Mouse (Mus musculus) MEL (cell line): ENCODE data around the gene Bptf.

Experiments
- CTCF ChIP-seq, 3 experiments: IDR thresholded peaks in 2 of 3; conservative IDR thresholded peaks in 1 of 3; 2 replicates each; pipeline ENCODE4 v1.5.1; 2011 to 2012; ENCODE audit warnings: low read length in 3 of 3, low read depth in 2 of 3, mild to moderate bottlenecking in 2 of 3, improper control_type of control experiment in 1 of 3, inconsistent platforms in 1 of 3, mixed read lengths in 1 of 3, moderate library complexity in 1 of 3; ENCODE audit not compliant: control insufficient read depth in 1 of 3, insufficient read depth in 1 of 3, poor library complexity in 1 of 3, severe bottlenecking in 1 of 3
- KAT2A ChIP-seq: conservative IDR thresholded peaks from 2 replicates; pipeline ENCODE4 v1.6.1; 2012; ENCODE audit warnings: low read depth, low read length, improper control_type of control experiment, inconsistent platforms
- POLR2A ChIP-seq, 2 experiments: IDR thresholded peaks; 2 replicates each; pipeline ENCODE4 v1.6.1; 2011 to 2012; ENCODE audit warnings: low read length in 2 of 2, mild to moderate bottlenecking in 2 of 2, control low read depth in 1 of 2, improper control_type of control experiment in 1 of 2, low read depth in 1 of 2, moderate library complexity in 1 of 2; ENCODE audit not compliant: control insufficient read depth in 1 of 2, insufficient read depth in 1 of 2, poor library complexity in 1 of 2
- USF1 ChIP-seq: IDR thresholded peaks from 2 replicates; pipeline ENCODE4 v1.6.1; 2014; ENCODE audit warnings: low read depth, mild to moderate bottlenecking, inconsistent platforms, low read length, improper control_type of control experiment, moderate library complexity
- ZC3H11A ChIP-seq: IDR thresholded peaks from 2 replicates; pipeline ENCODE4 v1.6.1; 2012; ENCODE audit warnings: low read depth, mild to moderate bottlenecking, inconsistent platforms, low read length, improper control_type of control experiment

GRCm38 (mm10) chr11:107028275-107028618, 103.7 kb downstream of the Bptf start:
- TF ChIP-seq CTCF (IDR thresholded peaks at IDR 0.05 in 2 of 3, conservative IDR thresholded peaks at IDR 0.05 in 1 of 3; ENCODE audit: control insufficient read depth in 1 of 3, insufficient read depth in 1 of 3, low read depth in 2 of 3, low read length in 3 of 3, poor library complexity in 1 of 3, severe bottlenecking in 1 of 3) (no peak), KAT2A (no peak), USF1 (no peak), POLR2A (IDR thresholded peaks at IDR 0.05; ENCODE audit: control insufficient read depth in 1 of 2, insufficient read depth in 1 of 2, low read depth in 1 of 2, low read length in 2 of 2, poor library complexity in 1 of 2) (no peak), ZC3H11A (no peak)
